Mouse (Mus musculus): ENCODE data around the gene Ttll10. TPM values are rescaled to one million over a fixed set of nuclear protein-coding genes. Genes with fewer than 3 reads are reported as not detected.

Ttll10 gene
- polyA plus RNA-seq, 1 experiment = not detected

- Histone ChIP-seq H3K4me1 (ENCODE audit: control insufficient read depth, insufficient read depth, low read length) (no peaks in the 10 kb centered on the region), H3K4me3 (replicated peaks; ENCODE audit: control insufficient read depth, low read depth, low read length) (no peak overlapping the region), H3K27ac (ENCODE audit: control insufficient read depth, insufficient read depth, low read depth, low read length, poor library complexity) (no peak overlapping the region)
- 0 out of 2 replicates have a peak, but pooled peaks have one; percentile 0 for TF ChIP-seq CTCF (IDR thresholded peaks at IDR 0.05; ENCODE audit: control insufficient read depth, insufficient read depth, low read length)
- TF ChIP-seq POLR2A (IDR thresholded peaks at IDR 0.05; ENCODE audit: borderline replicate concordance, control insufficient read depth, low read depth, low read length) = no peak
- 64% methylated on average over 5 of the region's 5 CpGs for WGBS
Measured at GRCm38 (mm10) chr4:156044754-156045153, 14.5 kb downstream of the Ttll10 start.

- WGBS = 6% methylated on average over 25 of the region's 25 CpGs
- Histone ChIP-seq H3K4me3 (replicated peaks; ENCODE audit: control insufficient read depth, low read depth, low read length) (no peak overlapping the region), H3K27ac (ENCODE audit: control insufficient read depth, insufficient read depth, low read depth, low read length, poor library complexity) (no peak overlapping the region), H3K4me1 (ENCODE audit: control insufficient read depth, insufficient read depth, low read length) (peaks cover 9% of the 10 kb centered on the region)
- no peak for TF ChIP-seq CTCF (IDR thresholded peaks at IDR 0.05; ENCODE audit: control insufficient read depth, insufficient read depth, low read length)
- TF ChIP-seq POLR2A (IDR thresholded peaks at IDR 0.05; ENCODE audit: borderline replicate concordance, control insufficient read depth, low read depth, low read length) = no peak
Measured at GRCm38 (mm10) chr4:156034901-156035300, 24.3 kb downstream of the Ttll10 start.

GRCm38 (mm10) chr4:156034301-156034700, 24.9 kb downstream of the Ttll10 start:
- WGBS = 80% methylated on average over 4 of the region's 4 CpGs
- TF ChIP-seq CTCF (IDR thresholded peaks at IDR 0.05; ENCODE audit: control insufficient read depth, insufficient read depth, low read length) (no peak), POLR2A (IDR thresholded peaks at IDR 0.05; ENCODE audit: borderline replicate concordance, control insufficient read depth, low read depth, low read length) (no peak)
- Histone ChIP-seq H3K4me1 (ENCODE audit: control insufficient read depth, insufficient read depth, low read length) (peaks cover 9% of the 10 kb centered on the region), H3K4me3 (replicated peaks; ENCODE audit: control insufficient read depth, low read depth, low read length) (no peak overlapping the region), H3K27ac (ENCODE audit: control insufficient read depth, insufficient read depth, low read depth, low read length, poor library complexity) (no peak overlapping the region)

- Histone ChIP-seq H3K4me3 (replicated peaks; ENCODE audit: control insufficient read depth, low read depth, low read length) (no peak overlapping the region), H3K4me1 (ENCODE audit: control insufficient read depth, insufficient read depth, low read length) (peaks cover 9% of the 10 kb centered on the region), H3K27ac (ENCODE audit: control insufficient read depth, insufficient read depth, low read depth, low read length, poor library complexity) (peak overlapping the region; percentile 48; the same call in 1 of the 2 replicates)
- TF ChIP-seq POLR2A (IDR thresholded peaks at IDR 0.05; ENCODE audit: borderline replicate concordance, control insufficient read depth, low read depth, low read length) (no peak), CTCF (IDR thresholded peaks at IDR 0.05; ENCODE audit: control insufficient read depth, insufficient read depth, low read length) (peak; percentile 83)
- WGBS = 23% methylated on average over 6 of the region's 6 CpGs
Measured at GRCm38 (mm10) chr4:156033476-156034119, 25.6 kb downstream of the Ttll10 start.

GRCm38 (mm10) chr4:156032856-156033255, 26.4 kb downstream of the Ttll10 start:
- no peak overlapping the region for H3K4me3 ChIP-seq (replicated peaks; ENCODE audit: control insufficient read depth, low read depth, low read length)
- 27% methylated on average over 4 of the region's 4 CpGs for WGBS
- peaks cover 9% of the 10 kb centered on the region for H3K4me1 ChIP-seq (ENCODE audit: control insufficient read depth, insufficient read depth, low read length)
- peak overlapping the region; percentile 37; the same call in 1 of the 2 replicates for H3K27ac ChIP-seq (ENCODE audit: control insufficient read depth, insufficient read depth, low read depth, low read length, poor library complexity)
- TF ChIP-seq CTCF (IDR thresholded peaks at IDR 0.05; ENCODE audit: control insufficient read depth, insufficient read depth, low read length) = no peak
- TF ChIP-seq POLR2A (IDR thresholded peaks at IDR 0.05; ENCODE audit: borderline replicate concordance, control insufficient read depth, low read depth, low read length) = no peak

GRCm38 (mm10) chr4:156031593-156032391, 27.4 kb downstream of the Ttll10 start:
- Histone ChIP-seq H3K27ac (ENCODE audit: control insufficient read depth, insufficient read depth, low read depth, low read length, poor library complexity) (peak overlapping the region; percentile 28), H3K4me1 (ENCODE audit: control insufficient read depth, insufficient read depth, low read length) (peaks cover 9% of the 10 kb centered on the region), H3K4me3 (replicated peaks; ENCODE audit: control insufficient read depth, low read depth, low read length) (peak overlapping the region; percentile 34)
- 5% methylated on average over 24 of the region's 24 CpGs for WGBS
- no peak for TF ChIP-seq POLR2A (IDR thresholded peaks at IDR 0.05; ENCODE audit: borderline replicate concordance, control insufficient read depth, low read depth, low read length)
- no peak for TF ChIP-seq CTCF (IDR thresholded peaks at IDR 0.05; ENCODE audit: control insufficient read depth, insufficient read depth, low read length)

GRCm38 (mm10) chr4:156031255-156031592, 28.0 kb downstream of the Ttll10 start:
- H3K4me3 ChIP-seq (replicated peaks; ENCODE audit: control insufficient read depth, low read depth, low read length) = peak overlapping the region; percentile 34
- H3K27ac ChIP-seq (ENCODE audit: control insufficient read depth, insufficient read depth, low read depth, low read length, poor library complexity) = peak overlapping the region; percentile 28
- H3K4me1 ChIP-seq (ENCODE audit: control insufficient read depth, insufficient read depth, low read length) = peaks cover 11% of the 10 kb centered on the region
- 36% methylated on average over 7 of the region's 7 CpGs for WGBS
- no peak for TF ChIP-seq POLR2A (IDR thresholded peaks at IDR 0.05; ENCODE audit: borderline replicate concordance, control insufficient read depth, low read depth, low read length)
- TF ChIP-seq CTCF (IDR thresholded peaks at IDR 0.05; ENCODE audit: control insufficient read depth, insufficient read depth, low read length) = no peak

- WGBS = 71% methylated on average over 9 of the region's 9 CpGs
- peaks cover 12% of the 10 kb centered on the region for H3K4me1 ChIP-seq (ENCODE audit: control insufficient read depth, insufficient read depth, low read length)
- H3K27ac ChIP-seq (ENCODE audit: control insufficient read depth, insufficient read depth, low read depth, low read length, poor library complexity) = peak overlapping the region; percentile 11; the same call in 1 of the 2 replicates
- H3K4me3 ChIP-seq (replicated peaks; ENCODE audit: control insufficient read depth, low read depth, low read length) = no peak overlapping the region
- no peak for TF ChIP-seq CTCF (IDR thresholded peaks at IDR 0.05; ENCODE audit: control insufficient read depth, insufficient read depth, low read length)
Measured at GRCm38 (mm10) chr4:156030651-156031118, 28.5 kb downstream of the Ttll10 start.

Data from bone marrow, adult 2 months (tissue).